Mouse (Mus musculus) large intestine, adult 2 months (tissue): ENCODE results near the gene Vwce. TPM values are rescaled to one million over a fixed set of nuclear protein-coding genes. Genes with fewer than 3 reads are reported as not detected.

Experiments used
- DNase-seq: peaks from one replicate; pipeline ENCODE4 v3.0.0-alpha.2; 2012; ENCODE audit warnings: low read depth, low spot score
- WGBS: fragments of 180-500 bp; shearing (Covaris S2); methylation state at CpG from one replicate; pipeline ENCODE4 v1.1.7; 2018; 5-methylcytosine and 5-hydroxymethylcytosine counted together
- polyA plus RNA-seq: library from polyadenylated mRNA; depleted of rRNA; stranded (reverse); fragments of >200 nt; gene quantifications from 2 replicates; pipeline ENCODE4 v1.2.3, GENCODE M21; 2012

The Vwce gene
- polyA plus RNA-seq, 1 experiment, result 1.3 TPM

GRCm38 (mm10) chr19:10688537-10689352 lies 54.7 kb downstream of the Vwce start, which contains the start of gene Vps37c:
Vps37c (plus strand) TSS chr19:10688735.
- under 1% methylated on average over 74 of the region's 74 CpGs for WGBS
- peak; percentile 79 for DNase-seq

DNA sequence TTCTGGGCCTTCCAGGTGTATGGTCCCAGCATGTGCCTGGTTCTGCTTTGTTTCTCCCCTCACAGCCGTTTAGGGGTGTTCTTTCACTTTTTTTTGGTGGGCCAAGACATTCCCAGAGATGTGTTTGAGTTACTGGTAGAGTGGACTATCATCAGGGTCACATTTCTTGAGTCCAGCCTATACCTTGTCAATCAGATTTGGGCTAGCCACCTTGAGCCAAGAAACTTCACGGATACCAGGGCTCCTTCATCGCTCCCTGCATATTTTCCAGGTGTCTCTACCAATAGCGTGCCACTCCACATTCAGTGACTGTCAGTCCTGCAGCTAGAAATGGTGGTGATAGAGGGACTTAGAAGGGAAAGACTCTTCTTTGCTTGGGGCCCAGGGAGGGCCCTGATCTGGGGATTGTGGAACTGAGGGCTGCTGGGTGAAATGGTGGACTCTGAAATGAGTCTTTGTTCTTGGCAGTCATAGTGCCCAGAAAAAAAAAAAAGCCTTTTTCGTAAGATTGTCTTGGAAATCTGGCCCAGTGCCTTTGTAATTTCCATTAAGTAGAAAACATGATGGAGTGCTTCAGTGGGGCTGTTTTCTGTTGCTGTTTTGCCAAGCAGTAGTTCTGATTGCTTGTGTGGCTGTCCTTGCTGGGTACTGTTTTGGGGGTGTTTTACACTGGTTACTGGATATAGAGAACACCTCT lies 55.6 kb downstream of the Vwce start:
- DNase-seq, result no peak
- 16% methylated on average over 5 of the region's 5 CpGs for WGBS

GRCm38 (mm10) chr19:10690336-10690735 lies 56.3 kb downstream of the Vwce start:
- no peak for DNase-seq
- 43% methylated on average over 3 of the region's 3 CpGs for WGBS

- 86% methylated on average over 4 of the region's 4 CpGs for WGBS
- DNase-seq, result no peak
These were observed 57.1 kb downstream of the Vwce start for GRCm38 (mm10) chr19:10691121-10691520.

- DNase-seq, result no peak
- WGBS, result 66% methylated on average over 3 of the region's 3 CpGs
These were observed 57.6 kb downstream of the Vwce start for GRCm38 (mm10) chr19:10691660-10692059.

DNA sequence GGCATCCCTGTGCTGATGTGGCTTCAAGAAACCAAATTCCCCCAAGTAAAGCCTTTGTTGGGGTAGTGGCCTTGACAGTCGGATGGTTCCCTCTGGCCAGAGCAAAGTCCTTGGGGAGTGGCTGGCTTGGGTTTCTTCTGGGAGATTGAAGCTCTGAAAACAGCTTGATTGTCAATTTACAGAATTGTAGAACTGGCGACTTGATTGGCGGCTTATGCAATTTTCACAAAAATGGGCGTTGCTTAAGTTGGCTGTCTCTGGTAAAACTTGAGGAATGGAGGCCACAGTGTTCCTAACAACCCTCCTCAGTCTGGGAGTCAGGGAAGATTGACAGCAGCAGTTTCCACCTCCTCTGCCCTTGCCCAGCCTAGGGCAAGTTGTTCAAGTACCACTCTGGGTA lies 58.3 kb downstream of the Vwce start:
- DNase-seq, result peak; percentile 70
- WGBS, result 36% methylated on average over 4 of the region's 4 CpGs

GRCm38 (mm10) chr19:10693926-10694682 lies 60.1 kb downstream of the Vwce start:
- DNase-seq, result no peak
- 82% methylated on average over 10 of the region's 10 CpGs for WGBS

DNA sequence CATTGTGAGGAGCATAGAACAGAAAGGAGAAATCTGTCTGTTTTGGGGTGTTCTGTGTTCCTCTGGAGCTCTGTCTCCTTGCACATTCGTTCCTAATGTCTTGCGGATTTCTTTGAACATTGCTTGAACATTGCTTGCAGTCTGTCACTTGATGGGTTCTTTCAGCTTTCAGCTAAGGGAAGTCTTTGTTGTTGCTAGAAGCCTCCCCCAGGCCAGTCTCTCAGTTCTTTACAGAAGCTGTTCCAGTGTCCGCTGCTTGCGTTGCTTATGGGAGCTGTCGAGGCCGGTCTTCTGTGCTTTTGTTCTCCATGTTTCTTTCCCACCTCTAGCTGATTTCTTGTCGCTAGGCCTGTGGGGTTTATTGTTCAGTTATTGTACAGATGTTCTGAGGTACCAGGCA lies 61.8 kb downstream of the Vwce start:
- WGBS, result 73% methylated on average over 7 of the region's 7 CpGs
- no peak for DNase-seq

- no peak for DNase-seq
- WGBS, result 61% methylated on average over 9 of the region's 9 CpGs
These were observed 64.3 kb downstream of the Vwce start for GRCm38 (mm10) chr19:10698131-10698991.

- WGBS, result 26% methylated on average over 9 of the region's 9 CpGs
These were observed 65.8 kb downstream of the Vwce start for GRCm38 (mm10) chr19:10699851-10700250.

GRCm38 (mm10) chr19:10701013-10701726 lies 67.2 kb downstream of the Vwce start:
- DNase-seq, result no peak
- WGBS, result 70% methylated on average over 6 of the region's 6 CpGs

More at GRCm38 (mm10) chr19:10699851-10700250, 65.8 kb downstream of the Vwce start:
- no peak for DNase-seq

DNA sequence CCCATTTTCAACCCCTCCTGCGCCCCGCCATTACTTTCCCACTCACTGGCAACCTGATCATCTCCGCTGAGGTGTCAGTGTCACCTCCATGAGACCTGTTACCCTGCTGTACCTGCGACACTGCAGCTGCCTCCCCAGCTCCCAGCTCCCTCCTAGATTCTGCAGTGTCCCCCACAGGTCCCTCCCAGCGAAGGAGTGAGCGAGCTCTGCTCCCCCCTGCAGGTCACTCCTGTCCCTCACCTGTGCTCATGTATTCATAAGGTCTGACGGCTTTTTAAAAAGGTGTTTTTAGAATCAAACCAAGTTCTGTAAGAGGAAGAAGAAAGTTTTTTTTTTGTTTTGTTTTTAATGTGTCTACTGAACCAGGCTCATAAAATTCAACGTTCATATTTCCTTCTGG lies 68.1 kb downstream of the Vwce start:
- 71% methylated on average over 8 of the region's 8 CpGs for WGBS
- no peak for DNase-seq

DNA sequence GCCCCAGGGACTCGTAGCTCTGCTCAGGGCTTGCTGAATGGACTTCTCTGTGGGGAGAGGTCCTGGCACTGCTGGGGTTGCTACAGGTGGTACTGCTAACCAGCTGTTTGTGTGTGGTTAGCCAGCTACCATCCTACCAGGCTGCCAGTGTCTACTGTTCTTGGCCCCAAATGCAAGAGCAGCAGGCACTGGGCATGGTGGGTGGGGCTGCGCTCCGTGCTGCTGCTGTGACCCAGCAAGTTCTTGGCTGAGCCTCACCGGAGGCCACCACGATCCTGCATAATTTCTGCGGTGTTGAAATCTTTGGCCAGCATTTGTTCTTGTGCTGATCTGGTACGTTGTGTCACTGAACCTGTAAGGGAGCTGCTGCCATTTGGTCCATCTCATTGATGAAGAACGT lies 69.5 kb downstream of the Vwce start:
- 84% methylated on average over 8 of the region's 8 CpGs for WGBS
- DNase-seq, result no peak

DNA sequence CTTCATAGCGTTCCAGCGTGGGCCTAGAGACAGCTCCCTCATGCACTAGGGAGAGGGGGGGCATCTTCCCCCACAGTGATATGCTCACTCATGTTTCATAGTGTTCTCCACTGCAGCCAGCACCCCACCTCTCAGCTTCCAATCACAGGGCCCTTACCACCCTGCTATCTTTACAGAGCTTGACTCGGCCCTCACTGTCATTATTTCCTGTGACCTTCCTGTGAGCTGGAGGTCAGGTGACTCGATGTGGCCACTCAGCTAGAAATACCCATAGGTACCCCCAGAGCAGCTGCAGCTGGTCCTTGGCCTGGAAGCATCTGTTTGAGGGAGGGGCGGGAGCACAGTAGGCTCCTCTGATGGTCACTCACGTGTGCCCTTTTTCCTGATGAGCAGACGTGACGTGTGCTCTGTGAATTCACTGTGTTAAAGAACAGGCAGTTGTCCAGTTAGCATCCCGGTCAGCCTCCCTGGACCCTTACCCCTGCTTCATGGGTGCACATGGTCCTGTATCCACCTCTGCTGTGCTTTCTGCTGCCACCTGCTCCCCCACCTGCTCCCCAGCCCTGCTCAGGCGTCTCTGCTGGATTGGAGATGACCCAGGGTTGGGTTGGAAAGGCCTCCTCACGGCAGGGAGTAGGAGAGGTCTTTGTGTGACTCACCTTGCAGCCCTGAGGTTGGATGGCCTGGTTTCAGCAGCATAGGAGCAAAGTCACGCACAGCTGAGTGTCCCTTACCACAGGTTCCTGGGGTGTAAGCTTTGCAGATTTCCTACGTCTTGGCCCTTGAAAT lies 73.3 kb downstream of the Vwce start:
- no peak for DNase-seq
- WGBS, result 82% methylated on average over 13 of the region's 13 CpGs

GRCm38 (mm10) chr19:10707881-10708280 lies 73.9 kb downstream of the Vwce start:
- 90% methylated on average over 1 of the region's 1 CpGs for WGBS
- DNase-seq, result no peak

DNA sequence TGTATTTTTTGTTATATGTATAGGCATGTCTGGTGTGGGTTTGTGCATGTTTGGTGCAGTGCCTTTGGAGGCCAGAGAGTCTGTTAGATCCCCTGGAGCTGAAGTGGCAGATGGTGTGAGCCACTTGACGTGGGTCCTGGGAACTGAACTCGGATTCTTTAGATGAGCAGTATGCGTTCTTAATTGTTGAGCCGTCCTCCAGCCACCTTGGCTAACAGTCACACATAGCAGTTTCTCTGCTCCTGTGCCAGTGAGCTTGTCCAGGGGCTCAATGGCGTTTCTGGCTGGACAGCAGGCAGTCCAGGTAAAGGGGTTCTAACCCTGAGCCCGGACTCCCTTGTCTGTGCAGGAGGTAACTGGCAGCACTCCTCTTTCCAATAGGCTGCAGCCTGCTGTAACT lies 74.9 kb downstream of the Vwce start:
- no peak for DNase-seq
- WGBS, result 77% methylated on average over 6 of the region's 6 CpGs

- 21% methylated on average over 8 of the region's 8 CpGs for WGBS
- DNase-seq, result peak; percentile 74
These were observed 75.5 kb downstream of the Vwce start for GRCm38 (mm10) chr19:10709360-10710087.
